Mouse (Mus musculus) 3T3-L1 (cell line): ENCODE data around the gene Krt87.

Experiments
- DNase-seq: peaks from one replicate; pipeline ENCODE4 v3.0.0-alpha.2; 2015; ENCODE audit warnings: low read depth, low spot score

Krt87 gene

GRCm38 (mm10) chr15:101438555-101438954 lies at the start of gene Krt87:
TSS of gene Krt87 (minus strand) at chr15:101438804.
- no peak for DNase-seq

DNA sequence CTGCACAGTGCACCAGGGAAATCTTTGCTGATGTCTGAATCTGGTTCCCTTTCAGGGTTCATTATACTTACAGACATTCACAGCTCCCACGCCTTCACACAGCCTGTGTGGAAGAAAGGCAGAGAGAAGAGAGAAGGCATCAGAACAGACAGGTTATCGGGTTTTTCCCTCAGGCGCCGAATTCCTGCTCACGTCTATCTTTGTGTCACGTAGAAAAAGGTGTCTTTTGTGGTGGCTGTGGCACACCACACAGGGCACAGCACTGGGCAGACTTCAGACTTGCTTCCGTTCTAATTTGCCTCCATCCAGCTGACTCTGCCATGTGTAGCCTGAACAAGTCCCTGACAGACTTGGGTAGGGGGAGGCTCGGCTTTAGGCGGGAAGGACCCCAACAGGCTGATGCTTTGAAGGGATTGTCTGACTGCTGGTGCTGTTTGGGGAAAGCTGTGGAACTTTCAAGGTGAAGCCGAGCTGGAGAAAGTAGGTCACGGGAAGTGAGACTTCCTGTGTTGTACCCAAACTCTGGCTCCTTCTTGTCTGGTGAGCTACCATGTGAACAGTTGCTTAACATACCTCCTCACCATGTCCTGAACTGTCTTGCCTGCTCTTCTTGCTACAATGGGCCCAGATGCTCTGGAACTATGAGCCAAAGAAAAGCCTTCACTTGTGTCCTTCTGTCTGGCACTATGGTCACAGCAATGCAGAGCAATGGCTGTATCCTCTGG lies 47.5 kb upstream of the Krt87 start:
- no peak for DNase-seq

DNA sequence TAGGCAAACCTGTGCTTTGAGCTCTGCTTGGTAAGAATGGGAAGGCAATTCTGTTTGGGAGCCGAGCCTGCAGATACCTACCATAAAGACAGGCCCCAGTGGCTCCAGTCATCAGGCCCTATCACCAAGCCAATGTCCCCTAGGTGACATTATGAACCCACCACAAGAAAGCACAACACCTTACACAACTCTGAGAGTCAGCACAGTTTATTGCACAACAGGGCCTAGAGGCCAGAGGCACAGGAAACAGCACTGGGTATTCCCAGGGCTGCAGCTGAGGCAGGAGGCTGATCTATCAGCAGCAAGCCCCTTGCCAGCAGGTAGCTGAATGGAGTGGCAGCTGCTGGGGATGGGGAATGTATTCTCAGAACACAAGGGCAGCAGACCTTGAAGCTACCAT lies 46.3 kb upstream of the Krt87 start:
- no peak for DNase-seq

- no peak for DNase-seq
These were observed 45.0 kb upstream of the Krt87 start for GRCm38 (mm10) chr15:101483646-101484045.

DNA sequence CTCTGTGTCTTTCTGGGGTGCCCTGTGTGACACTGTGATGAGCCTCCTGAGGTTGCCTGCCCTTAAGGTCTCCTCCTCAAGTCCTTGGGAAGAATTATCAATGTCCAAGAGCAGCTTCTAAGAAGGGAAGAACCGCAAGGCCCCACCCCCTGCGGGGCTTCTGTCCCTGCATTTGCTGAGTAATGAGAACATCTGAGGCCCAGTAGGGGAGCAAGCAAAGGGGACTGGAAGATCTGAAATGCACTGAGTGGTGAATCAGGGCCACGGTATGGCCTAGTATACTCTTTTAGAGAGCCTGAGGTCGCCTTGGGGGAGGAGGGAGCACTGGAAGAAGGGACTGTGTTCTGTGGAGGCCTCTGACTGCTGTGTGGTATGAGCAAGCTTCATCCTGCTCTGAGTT lies 43.5 kb upstream of the Krt87 start:
- DNase-seq, result peak; percentile 47

- no peak for DNase-seq
These were observed 41.1 kb upstream of the Krt87 start for GRCm38 (mm10) chr15:101479666-101480060.

DNA sequence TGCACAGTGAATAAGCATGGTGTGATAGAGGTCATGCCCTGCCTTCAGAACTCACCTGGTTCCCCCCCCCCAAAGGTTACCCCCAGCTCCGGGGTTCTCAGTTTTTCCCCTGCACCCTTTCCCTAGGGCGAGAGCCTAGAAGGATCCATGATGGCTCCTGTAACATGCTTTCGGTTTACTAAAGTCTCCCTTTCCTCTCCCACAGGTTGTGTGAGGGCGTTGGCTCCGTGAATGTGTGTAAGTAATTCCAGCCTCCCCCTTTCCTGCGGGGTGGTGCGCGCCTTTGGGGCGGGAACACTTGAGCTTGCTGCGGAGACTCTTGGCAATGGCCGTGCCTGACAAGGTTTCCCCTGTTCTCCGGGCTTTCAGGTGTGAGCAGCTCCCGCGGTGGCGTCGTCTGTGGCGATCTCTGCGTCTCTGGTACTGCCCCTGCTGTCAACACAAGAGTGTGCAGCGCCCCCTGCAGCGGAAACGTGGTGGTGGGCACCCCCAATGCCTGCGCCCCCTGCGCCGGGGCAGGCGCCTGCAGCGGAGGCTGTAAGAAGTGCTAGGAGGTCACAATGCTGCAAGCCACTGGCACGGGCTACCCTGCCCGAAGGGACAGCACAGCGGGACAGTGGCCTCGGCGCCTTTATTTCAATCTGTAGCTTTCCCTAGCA lies 40.5 kb upstream of the Krt87 start:
- no peak for DNase-seq

DNA sequence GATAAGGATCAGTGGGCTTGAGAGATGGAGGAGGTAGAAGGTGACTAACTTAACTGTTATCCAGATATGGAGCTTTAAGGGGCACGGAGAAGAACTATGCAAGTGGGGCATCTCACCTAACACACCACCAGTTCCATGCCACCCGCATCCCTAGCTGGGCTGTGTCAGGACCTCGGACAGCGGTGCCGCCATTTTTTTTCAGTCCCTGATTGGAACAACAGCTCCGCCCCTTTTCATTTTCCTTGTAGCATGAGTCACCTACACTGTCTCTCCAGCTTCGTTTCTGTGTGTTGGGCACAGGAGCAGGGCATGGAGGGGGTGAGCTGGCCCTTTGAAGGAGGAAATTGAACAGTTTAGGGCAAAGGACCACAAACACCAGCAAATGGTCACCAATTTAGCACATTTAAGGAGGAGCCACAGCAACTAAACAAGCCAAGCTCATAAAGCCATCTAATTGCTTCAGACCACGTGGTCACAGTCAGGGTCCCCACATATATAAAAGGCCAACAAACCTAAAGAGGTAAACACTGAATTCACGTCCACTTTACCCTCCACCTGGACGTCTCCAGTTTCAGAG lies 34.4 kb upstream of the Krt87 start, which contains the start of gene Krt86:
TSS of gene Krt86 (plus strand) at position 527 of the 577 bp plus-strand sequence.
- DNase-seq, result peak; percentile 95

GRCm38 (mm10) chr15:101469093-101469492 lies 30.5 kb upstream of the Krt87 start:
- DNase-seq, result no peak

- DNase-seq, result no peak
These were observed 25.0 kb upstream of the Krt87 start, which contains the start of gene Krt81 for GRCm38 (mm10) chr15:101463651-101464050. TSS of gene Krt81 (minus strand) at chr15:101463751.

- peak; percentile 41 for DNase-seq
These were observed 20.7 kb upstream of the Krt87 start for GRCm38 (mm10) chr15:101459283-101459682.

DNA sequence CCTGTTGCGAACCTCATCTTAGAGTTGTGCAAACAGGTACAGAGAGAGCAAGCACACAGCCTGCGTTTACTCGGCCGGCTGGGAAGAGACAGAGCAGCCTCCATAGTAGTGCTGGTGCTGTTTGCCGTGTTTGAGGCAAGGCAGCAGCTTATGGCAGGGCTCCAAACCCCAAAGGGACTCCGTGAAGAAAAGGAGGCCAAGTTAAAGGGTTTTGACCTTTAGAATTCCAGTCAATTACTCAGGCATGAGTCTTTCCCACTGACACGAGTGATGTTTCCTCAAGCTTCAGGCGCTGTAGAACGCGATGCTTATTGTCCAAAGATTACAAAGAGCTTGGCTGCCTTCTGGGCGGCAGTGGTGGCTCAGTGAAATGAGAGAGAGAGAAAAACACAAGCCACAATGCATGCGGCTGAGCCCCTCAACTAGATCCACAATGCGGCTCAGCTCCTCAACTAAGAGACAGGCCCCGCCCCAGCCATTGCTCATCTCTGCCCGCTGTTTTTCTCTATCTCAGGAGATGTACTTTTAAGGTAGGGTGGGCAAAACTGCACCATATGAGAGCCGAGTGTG lies 19.8 kb upstream of the Krt87 start:
- peak; percentile 93 for DNase-seq

GRCm38 (mm10) chr15:101455891-101456290 lies 17.3 kb upstream of the Krt87 start:
- peak; percentile 61 for DNase-seq

DNA sequence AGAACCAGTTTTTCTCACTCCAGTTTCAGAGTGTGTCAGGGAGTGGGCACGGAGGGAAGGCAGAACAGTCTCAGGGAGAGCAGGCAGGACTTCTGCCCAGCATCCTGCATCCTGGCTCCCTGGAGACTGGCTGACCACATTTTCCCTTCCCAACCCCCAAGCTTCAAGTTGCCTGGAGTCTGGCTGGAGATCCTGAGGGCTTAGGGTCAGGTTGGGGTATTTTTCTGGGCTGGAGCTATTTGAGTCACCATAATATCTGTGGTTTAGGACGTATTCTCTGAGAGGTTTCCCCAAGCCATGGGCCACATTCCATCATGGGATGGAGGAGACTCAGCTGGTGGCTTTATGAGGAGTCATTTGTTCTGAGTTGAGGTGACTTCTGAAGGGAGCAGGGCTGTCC lies 16.7 kb upstream of the Krt87 start:
- peak; percentile 98 for DNase-seq

DNA sequence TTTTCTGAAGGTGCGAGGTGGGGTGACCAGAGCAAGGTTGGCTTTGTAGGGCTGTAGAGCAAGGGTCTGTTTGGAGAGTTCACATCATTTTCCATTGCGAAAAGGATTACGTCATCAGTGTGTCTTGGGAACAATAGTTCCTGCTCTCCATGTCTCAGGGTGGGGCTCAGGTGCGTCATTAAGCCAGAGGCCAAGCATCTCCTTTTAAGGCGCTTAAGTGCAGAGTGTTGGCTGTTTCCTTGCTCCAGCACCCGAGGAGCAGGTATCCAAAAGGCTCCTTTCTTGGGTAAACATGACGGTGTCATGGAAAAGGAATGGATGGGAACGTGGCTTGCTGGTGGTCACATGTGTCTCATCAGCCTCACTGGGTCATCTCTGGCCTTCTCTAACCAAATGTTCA lies 16.2 kb upstream of the Krt87 start:
- peak; percentile 71 for DNase-seq

GRCm38 (mm10) chr15:101453093-101453736 lies 14.6 kb upstream of the Krt87 start:
- DNase-seq, result peak; percentile 43

DNA sequence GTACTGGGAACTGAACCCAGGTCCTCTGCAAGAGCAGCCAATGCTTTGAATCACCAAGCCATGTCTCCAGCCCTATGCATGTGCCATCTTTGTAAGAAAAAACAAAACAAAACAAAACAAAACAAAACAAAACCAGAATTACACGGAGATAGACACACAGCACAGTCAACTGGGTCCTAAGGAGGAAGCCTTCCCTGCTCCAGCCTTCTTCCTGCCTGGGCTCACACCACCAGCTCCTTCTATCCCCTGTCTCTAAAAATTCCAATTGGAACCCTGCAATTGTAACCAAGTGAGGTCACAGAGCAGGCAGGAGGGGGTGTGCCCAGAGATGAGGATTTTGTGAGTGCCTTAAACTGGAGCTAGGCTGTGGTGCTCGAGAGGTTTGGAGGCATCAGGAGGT lies 8.8 kb upstream of the Krt87 start, which contains the start of gene Krt88:
TSS of gene Krt88 (plus strand) at position 301 of the 400 bp plus-strand sequence.
- no peak for DNase-seq

- DNase-seq, result no peak
These were observed 8.0 kb upstream of the Krt87 start for GRCm38 (mm10) chr15:101446572-101446971.

DNA sequence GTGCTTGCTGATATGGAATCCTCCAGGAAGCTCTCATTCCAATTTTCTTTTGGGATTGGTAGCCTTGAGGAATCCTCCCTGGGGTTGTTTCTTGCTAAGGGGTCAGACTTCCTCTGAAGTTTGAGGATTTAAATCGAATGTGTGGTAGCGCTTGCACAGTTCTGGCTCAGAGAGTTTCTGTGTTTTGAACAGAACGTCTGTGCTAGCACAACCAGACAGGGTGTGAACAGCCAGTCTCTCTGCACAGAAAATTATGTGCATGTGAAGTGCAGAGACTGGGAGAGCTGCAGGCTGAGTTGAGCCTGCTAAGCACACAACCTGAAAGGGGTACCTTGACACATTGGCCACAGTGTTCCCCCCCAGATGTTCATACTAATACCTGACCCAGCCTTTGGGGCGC lies 2.2 kb upstream of the Krt87 start:
- no peak for DNase-seq

DNA sequence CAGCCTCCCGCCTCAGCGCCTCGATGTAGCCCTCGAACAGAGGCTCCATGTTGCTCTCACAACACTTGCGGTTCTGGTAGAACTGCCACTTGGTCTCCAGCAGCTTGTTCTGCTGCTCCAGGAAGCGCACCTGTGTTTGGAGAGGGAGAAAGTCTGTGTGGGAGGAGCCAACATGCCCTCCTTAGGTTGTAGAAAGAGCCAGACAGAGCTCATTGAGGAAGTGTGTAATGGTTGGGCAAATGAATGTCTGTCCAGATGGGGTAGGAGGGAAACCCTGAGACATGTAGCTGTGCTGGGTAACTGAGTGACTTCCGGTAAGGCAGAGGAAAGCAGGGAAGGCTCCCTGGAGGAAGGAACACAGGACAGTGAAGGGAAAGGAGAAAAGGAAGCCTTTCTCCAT lies 2.0 kb downstream of the Krt87 start:
- no peak for DNase-seq

GRCm38 (mm10) chr15:101424914-101425313 lies 13.7 kb downstream of the Krt87 start:
- DNase-seq, result peak; percentile 11

DNA sequence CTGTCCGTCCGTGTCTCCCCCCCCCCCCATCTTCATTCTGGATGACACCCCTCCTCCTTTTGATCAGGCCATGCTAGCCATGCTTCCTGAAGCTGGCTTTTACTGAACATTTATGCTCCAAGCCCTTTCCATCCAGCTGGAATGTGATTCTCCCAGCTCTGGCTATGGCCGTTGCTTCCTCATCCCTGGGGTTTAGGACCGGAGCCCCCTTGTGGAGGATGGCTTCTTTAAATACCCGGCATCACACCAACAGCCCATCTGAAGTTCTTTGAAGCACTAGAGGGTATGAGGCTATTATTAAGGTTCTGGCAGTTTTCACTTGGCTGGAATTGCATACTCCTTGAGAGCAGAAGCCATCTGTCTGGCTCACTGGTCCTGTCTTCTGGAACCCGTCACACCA lies 17.7 kb downstream of the Krt87 start:
- DNase-seq, result peak; percentile 37
